Mouse (Mus musculus) liver, embryonic 12.5 days (tissue): Measurements from ENCODE around the gene Exoc6. TPM values are rescaled to one million over a fixed set of nuclear protein-coding genes. Genes with fewer than 3 reads are reported as not detected.
A peak's percentile ranks its signal among the peaks of the same experiment; 100 is the strongest.

Experiments used
- ATAC-seq: fragments of 200-750 bp; cut with Nextera tagmentation; 2 replicates; pipeline ENCODE4 v1.8.0; 2017; ENCODE audit warnings: moderate number of reproducible peaks, mild to moderate bottlenecking, moderate library complexity
- H3K27ac ChIP-seq: fragments of 300-500 bp; sonication (generic); 2 replicates; pipeline ENCODE4 v1.5.1; 2016; ENCODE audit warnings: mild to moderate bottlenecking
- H3K27me3 ChIP-seq: fragments of 300-500 bp; sonication (generic); replicated peaks from 2 replicates; pipeline ENCODE4 v1.6.1; 2016; ENCODE audit warnings: mild to moderate bottlenecking, moderate library complexity
- H3K36me3 ChIP-seq: fragments of 300-500 bp; sonication (generic); 2 replicates; pipeline ENCODE4 v1.6.1; 2016; ENCODE audit warnings: mild to moderate bottlenecking, moderate library complexity
- H3K4me1 ChIP-seq: fragments of 300-500 bp; sonication (generic); 2 replicates; pipeline ENCODE4 v1.6.1; 2016
- H3K4me2 ChIP-seq: fragments of 300-500 bp; sonication (generic); 2 replicates; pipeline ENCODE4 v1.6.1; 2016; ENCODE audit warnings: mild to moderate bottlenecking, moderate library complexity
- H3K4me3 ChIP-seq: fragments of 300-500 bp; sonication (generic); 2 replicates; pipeline ENCODE4 v1.5.1; 2016; ENCODE audit warnings: mild to moderate bottlenecking, moderate library complexity
- H3K9ac ChIP-seq: fragments of 300-500 bp; sonication (generic); 2 replicates; pipeline ENCODE4 v1.6.1; 2016; ENCODE audit warnings: mild to moderate bottlenecking, moderate library complexity
- H3K9me3 ChIP-seq: fragments of 300-500 bp; sonication (generic); replicated peaks from 2 replicates; pipeline ENCODE4 v1.6.1; 2016; ENCODE audit warnings: mild to moderate bottlenecking, moderate library complexity
- WGBS: fragments of 180-500 bp; shearing (Covaris S2); methylation state at CpG from one replicate; pipeline ENCODE4 v1.1.7; 2016; ENCODE audit not compliant: insufficient replicate concordance; 5-methylcytosine and 5-hydroxymethylcytosine counted together
- polyA plus RNA-seq: library from polyadenylated mRNA; unstranded; fragments of >200 nt; fragmentation: Nextera tagmentation; extraction: Ambion mirVana; gene quantifications from 2 replicates; pipeline ENCODE4 v1.2.1, GENCODE M21; 2016

Exoc6 gene
- polyA plus RNA-seq: 45.1 and 47.0 TPM in 2 replicates

DNA sequence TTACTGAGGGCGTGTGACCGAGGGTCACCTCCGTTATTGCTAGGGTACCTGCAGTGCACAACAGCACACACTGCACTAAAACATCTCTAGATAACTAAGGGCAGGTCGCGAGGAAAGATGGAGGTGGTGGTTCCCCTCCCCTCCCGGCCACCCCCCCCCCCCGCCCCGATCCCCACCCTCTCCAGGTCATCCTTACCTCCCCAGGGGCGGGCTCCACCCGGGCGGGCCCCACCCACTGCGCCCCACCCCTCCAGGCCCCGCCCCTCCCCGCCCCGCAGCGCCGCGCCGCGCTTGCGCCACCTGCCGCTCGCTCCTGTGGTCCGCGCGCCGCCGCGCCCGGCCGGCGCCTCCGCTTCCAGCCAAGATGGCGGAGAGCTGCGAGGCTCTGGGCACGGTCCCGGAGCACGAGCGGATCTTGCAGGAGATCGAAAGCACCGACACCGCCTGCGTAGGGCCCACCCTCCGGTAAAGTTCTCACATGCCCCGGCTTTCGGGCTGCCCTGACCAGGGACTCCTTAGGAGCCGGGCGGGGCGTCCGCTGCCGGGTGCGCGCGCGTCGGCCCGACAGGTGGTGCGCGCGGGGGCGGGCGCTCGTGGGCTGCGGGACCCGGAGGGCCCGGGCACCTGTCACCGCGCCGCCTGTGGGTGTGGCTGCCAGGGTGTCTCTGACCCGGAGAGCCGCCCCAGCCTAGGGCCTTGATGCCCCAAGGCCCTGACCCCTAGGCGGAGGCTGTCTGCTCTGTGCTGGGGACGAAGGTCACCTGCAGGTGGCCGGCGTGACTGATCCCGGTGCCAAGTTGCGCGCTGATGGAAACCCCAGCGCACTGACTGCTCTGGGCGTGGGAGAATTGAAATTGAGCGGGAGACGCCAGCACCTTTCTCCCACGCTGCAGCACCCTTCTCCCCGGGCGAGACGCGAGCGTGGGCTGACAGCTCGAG, at the start of gene Exoc6:
Gene Exoc6 (plus strand): TSS at position 318 of the 939 bp plus-strand sequence.
- Histone ChIP-seq H3K4me3 (peak within 1 kb of the TSS; percentile 75), H3K9me3 (no peaks in the 10 kb centered on the region), H3K27ac (peak within 1 kb of the TSS; percentile 92), H3K4me2 (peak within 1 kb of the TSS; percentile 79), H3K27me3 (0 out of 2 replicates have a peak, but pooled peaks cover 18% of the 10 kb centered on the region), H3K9ac (peak within 1 kb of the TSS; percentile 82), H3K36me3 (peaks cover 23% of the 10 kb centered on the region), H3K4me1 (peaks cover 71% of the 10 kb centered on the region)
- ATAC-seq: peak; percentile 85
- under 1% methylated on average over 86 of the region's 89 CpGs for WGBS

DNA sequence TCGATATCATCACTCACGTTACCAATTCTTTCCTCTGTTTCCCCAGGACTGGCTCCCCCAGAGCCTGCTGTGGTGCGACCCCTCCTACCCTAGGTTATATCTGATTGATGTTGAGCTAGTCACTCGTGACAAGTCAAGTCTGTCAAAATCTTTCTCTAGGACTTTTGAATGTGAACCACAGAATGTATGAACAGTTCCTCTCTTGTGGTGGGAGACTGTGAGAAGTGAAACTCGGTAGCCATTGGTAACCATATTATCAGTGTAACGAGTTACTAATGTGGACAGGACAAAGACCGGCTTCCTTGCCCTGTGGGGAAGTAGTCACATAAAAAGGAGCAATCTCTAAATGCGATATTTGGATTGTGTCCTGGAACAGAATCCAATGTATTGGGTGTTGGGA, 47.2 kb upstream of the Exoc6 start:
- peaks cover 26% of the 10 kb centered on the region for H3K27me3 ChIP-seq
- no peaks in the 10 kb centered on the region for H3K9me3 ChIP-seq
- H3K4me1 ChIP-seq: no peaks in the 10 kb centered on the region
- no peaks in the 10 kb centered on the region for H3K36me3 ChIP-seq
- H3K4me2 ChIP-seq: no peak overlapping the region
- H3K9ac ChIP-seq: no peak overlapping the region
- no peak overlapping the region for H3K4me3 ChIP-seq
- 51% methylated on average over 8 of the region's 8 CpGs for WGBS
- ATAC-seq: no peak
- no peak overlapping the region for H3K27ac ChIP-seq

DNA sequence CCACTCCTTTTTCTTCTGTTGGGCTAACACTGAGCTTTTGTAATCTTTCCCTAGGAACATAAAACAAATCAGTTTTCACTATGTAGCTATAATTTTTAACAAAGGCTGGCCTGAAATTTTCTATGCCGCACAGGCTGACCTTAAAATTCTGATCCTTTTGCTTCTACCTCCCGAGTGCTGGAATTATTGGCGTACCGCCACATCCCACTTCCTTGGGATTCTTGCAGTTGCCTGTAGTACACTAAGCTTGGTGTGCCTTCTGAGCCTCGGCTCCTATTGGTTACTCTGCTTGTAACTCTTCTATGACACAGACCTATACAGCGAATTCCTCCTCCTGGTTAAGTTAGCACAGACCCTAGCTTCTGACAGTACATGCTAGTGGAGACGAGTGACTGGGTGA, 44.2 kb upstream of the Exoc6 start:
- Histone ChIP-seq H3K4me2 (no peak overlapping the region), H3K36me3 (no peaks in the 10 kb centered on the region), H3K4me1 (peaks cover 7% of the 10 kb centered on the region; the same call in 1 of the 2 replicates), H3K9ac (no peak overlapping the region), H3K4me3 (no peak overlapping the region), H3K27ac (no peak overlapping the region), H3K9me3 (no peaks in the 10 kb centered on the region), H3K27me3 (peaks cover 32% of the 10 kb centered on the region)
- ATAC-seq: no peak
- 68% methylated on average over 7 of the region's 7 CpGs for WGBS

DNA sequence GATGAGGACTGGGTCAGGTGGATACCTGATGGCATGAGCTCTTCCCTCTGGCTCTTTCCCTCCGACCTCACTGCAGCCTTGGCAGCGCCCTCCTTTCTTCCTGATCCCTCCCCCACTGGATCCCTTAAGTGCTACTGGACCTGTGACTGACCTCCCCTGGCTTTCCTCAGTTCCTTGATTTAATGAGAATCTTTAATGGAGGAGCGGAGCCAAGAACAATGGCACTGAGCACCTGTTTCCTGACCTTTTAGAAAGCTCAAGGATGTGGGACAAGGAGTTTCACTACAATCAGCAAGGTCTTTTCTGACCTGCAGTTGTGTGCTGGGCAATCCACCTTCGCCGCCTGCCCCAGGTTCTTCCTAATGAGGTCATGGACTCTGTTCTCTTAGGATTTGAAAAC, 43.6 kb upstream of the Exoc6 start:
- Histone ChIP-seq H3K27ac (no peak overlapping the region), H3K4me3 (no peak overlapping the region), H3K4me2 (no peak overlapping the region), H3K27me3 (peaks cover 32% of the 10 kb centered on the region), H3K36me3 (no peaks in the 10 kb centered on the region), H3K9me3 (no peaks in the 10 kb centered on the region), H3K4me1 (peaks cover 7% of the 10 kb centered on the region; the same call in 1 of the 2 replicates), H3K9ac (no peak overlapping the region)
- WGBS: 72% methylated on average over 5 of the region's 5 CpGs
- ATAC-seq: no peak

DNA sequence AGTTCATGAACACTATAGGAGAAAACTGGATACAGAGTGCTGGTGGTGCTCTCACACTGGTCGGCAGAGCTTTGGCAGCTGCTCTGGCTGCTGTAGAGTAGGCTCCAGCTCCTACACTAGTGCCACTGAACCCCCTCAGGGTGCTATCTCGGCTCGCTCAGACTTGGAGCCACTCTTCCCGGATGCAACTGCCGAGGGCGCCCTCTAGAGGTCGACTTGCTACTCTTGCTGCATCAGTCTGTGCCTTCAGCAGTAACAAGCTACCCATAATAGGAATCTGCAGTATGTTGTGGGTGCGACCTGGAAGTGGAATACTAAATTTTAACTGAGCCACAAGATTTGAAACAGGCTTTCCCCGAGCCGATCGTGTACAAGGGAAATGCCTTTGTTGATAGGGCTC, 40.5 kb upstream of the Exoc6 start:
- no peak overlapping the region for H3K27ac ChIP-seq

DNA sequence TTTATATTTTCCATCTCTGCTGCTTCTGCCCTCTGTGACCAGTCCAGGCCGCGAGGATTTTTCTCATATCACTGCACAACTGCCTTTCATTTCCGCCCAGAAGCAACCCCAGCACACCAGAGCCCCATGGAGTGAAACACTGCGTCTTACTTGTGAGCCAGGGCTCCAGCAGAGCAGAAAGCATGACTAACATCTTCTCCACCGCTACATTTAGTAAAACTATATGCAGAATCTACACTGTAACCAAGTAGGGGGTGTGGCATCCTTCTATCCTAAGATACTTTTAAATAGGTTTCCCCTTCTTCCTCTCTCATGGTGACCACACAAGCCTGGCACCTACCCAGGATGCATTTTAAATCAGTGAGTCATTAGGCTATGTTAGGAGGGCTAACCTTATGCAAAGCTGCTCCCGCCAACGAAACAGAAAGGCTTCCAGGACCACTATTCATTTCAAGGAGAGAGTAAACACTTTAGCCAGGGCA, 35.4 kb upstream of the Exoc6 start:
- Histone ChIP-seq H3K27ac (no peak overlapping the region), H3K9me3 (no peaks in the 10 kb centered on the region), H3K4me3 (no peak overlapping the region), H3K4me1 (peaks cover 42% of the 10 kb centered on the region), H3K4me2 (no peak overlapping the region), H3K36me3 (no peaks in the 10 kb centered on the region), H3K27me3 (peaks cover 5% of the 10 kb centered on the region; the same call in 1 of the 2 replicates), H3K9ac (no peak overlapping the region)
- WGBS: 52% methylated on average over 7 of the region's 7 CpGs
- ATAC-seq: no peak

More for the DNA sequence above, 40.5 kb upstream of the Exoc6 start:
- WGBS: 5% methylated on average over 11 of the region's 11 CpGs
- ATAC-seq: peak; percentile 75
- no peaks in the 10 kb centered on the region for H3K9me3 ChIP-seq
- H3K27me3 ChIP-seq: peaks cover 18% of the 10 kb centered on the region
- H3K4me3 ChIP-seq: no peak overlapping the region
- H3K4me1 ChIP-seq: peaks cover 9% of the 10 kb centered on the region
- H3K4me2 ChIP-seq: no peak overlapping the region
- H3K9ac ChIP-seq: no peak overlapping the region
- H3K36me3 ChIP-seq: no peaks in the 10 kb centered on the region

DNA sequence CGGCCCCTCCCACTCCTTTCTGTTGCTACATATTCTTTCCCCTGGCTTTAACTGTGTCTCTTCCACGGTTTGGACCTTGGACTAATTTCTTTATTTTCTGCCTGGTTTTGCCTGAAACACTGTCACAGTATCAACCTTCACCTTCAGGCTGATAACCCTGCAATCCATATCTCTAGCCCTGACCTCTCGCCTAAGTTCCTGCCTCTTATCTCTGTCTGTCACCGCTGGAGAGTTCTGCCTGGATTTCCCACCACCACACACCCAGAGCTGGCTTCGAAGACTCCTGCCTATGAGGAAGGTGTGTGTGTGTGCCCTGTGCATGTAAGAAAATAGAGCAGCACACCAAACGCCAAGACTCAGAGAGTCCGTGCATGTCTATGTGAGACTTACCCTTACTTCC, 32.8 kb upstream of the Exoc6 start:
- 9% methylated on average over 7 of the region's 7 CpGs for WGBS
- ATAC-seq: peak; percentile 73
- Histone ChIP-seq H3K4me3 (no peak overlapping the region), H3K4me1 (peaks cover 60% of the 10 kb centered on the region), H3K4me2 (peak overlapping the region; percentile 23), H3K27ac (no peak overlapping the region), H3K27me3 (peaks cover 5% of the 10 kb centered on the region; the same call in 1 of the 2 replicates), H3K36me3 (no peaks in the 10 kb centered on the region), H3K9ac (no peak overlapping the region), H3K9me3 (no peaks in the 10 kb centered on the region)

DNA sequence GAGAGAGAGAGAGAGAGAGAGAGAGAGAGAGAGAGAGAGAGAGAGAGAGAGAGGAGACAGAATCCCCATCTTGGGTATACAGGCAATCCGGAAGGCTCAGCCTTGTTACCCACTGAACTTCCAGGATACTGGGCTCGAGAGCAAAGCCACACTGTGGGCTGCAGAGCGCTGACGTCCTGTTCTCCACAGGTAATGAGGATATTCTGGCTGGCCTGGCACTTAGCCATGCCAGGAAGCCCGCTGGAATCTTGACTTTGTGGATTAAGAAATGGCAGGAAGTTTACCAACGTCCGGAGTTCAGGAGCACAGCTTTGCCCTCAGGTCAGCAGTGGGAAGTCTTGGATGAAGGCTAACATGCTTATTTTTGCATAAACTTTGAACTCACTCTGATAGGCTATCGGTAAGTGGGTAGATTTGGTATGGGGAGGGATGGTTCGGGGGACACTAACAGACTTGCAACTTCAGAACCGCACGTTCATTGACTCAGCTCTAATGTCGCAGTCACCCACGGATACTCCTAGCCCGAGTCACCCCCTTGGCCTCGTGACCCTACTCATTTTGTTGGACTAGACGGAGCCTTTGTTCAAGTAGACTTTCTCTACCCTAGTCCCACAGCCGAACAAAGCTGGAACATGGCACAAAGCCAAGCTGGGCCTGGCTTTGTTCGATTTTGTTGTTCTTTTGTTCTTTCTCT, 29.3 kb upstream of the Exoc6 start:
- no peaks in the 10 kb centered on the region for H3K9me3 ChIP-seq
- ATAC-seq: no peak; the same call in 1 of the 2 replicates
- no peak overlapping the region for H3K4me2 ChIP-seq
- peaks cover 65% of the 10 kb centered on the region for H3K4me1 ChIP-seq
- H3K36me3 ChIP-seq: no peaks in the 10 kb centered on the region
- H3K27ac ChIP-seq: no peak overlapping the region; the same call in 1 of the 2 replicates
- no peak overlapping the region for H3K9ac ChIP-seq
- 56% methylated on average over 18 of the region's 18 CpGs for WGBS
- H3K4me3 ChIP-seq: no peak overlapping the region
- H3K27me3 ChIP-seq: peaks cover 2% of the 10 kb centered on the region; the same call in 1 of the 2 replicates

DNA sequence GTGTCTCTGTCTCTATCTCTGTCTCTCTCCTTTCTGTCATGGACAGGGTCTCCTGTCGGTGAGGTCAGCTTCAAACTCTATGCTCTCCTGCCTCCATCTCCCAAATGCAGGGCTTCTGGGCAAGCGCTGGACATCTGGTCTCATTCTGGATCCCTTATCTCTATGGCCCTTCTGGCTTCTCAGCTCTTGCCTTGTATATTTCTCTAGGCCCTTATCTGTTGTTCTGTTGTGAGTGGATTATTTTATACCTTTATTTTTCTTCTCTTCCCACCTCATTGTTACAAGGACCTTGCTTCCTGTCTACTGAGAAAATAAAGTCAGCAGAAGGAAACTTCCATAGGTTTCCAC, 28.8 kb upstream of the Exoc6 start:
- Histone ChIP-seq H3K36me3 (no peaks in the 10 kb centered on the region), H3K9ac (no peak overlapping the region), H3K4me2 (no peak overlapping the region), H3K4me3 (no peak overlapping the region), H3K27ac (no peak overlapping the region; the same call in 1 of the 2 replicates), H3K27me3 (no peaks in the 10 kb centered on the region; the same call in 1 of the 2 replicates), H3K4me1 (peaks cover 66% of the 10 kb centered on the region), H3K9me3 (no peaks in the 10 kb centered on the region)
- no peak for ATAC-seq
- 18% methylated on average over 2 of the region's 2 CpGs for WGBS

DNA sequence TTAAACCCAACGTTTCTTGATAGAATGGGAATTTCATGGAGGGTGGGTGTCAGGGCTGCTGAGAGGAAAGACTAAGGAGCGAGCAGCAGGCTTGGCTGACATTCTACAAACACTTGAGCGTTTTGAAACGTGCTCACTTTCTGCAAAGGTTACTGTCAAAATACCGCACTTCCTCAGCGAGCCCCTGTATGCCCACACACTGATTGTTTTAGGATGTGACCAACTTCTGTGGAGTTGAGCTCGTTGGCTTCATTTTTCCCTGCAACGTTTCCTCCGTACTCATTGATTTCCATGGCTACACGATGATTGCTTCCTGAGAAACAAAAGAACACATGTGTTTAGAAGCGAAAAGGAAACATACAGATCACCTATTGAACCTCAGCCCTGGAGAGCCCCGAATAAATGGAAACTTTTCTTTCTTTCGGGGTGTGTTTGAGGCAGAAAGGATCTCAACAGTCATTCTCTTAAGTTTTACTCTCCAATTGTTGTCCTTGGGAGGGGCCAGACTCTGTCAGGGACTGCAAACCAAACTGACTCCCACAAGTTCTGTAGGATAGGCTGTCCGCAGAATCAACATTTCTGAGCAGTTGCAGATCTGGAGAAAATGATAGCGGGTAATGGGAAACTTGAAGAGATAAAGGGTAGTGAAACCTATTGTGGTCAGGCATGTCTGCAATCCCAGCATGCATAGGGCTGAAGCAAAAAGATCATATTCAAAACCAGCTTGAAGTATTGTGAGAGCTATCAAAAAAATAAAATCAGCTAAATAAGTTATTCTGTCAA, 26.7 kb upstream of the Exoc6 start:
- WGBS: 24% methylated on average over 15 of the region's 15 CpGs
- H3K4me3 ChIP-seq: no peak overlapping the region; the same call in 1 of the 2 replicates
- no peaks in the 10 kb centered on the region for H3K9me3 ChIP-seq
- peak overlapping the region; percentile 36 for H3K4me2 ChIP-seq
- no peaks in the 10 kb centered on the region for H3K27me3 ChIP-seq
- no peak overlapping the region for H3K9ac ChIP-seq
- peak; percentile 57; the same call in 1 of the 2 replicates for ATAC-seq
- no peaks in the 10 kb centered on the region for H3K36me3 ChIP-seq
- H3K4me1 ChIP-seq: peaks cover 66% of the 10 kb centered on the region
- H3K27ac ChIP-seq: peak overlapping the region; percentile 62

DNA sequence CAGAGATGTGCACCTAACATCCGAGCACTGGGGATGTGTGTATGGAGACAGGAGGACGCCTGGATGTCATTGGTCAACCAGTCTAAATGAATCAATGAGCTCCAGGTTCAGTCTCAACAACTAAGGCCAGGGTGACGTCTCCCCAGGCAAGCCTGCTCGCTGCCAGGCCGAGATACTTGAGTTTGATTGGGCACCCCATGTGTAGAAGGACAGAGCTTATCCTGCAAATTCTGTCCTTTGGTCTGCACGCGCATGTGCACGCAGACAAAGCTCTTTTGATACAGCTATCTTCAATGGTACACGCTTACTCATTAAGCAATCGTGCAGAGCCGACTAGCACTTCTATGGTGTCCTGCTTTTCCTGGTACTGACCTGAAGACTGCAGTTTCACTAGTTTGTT, 24.3 kb upstream of the Exoc6 start:
- 77% methylated on average over 11 of the region's 11 CpGs for WGBS
- no peak for ATAC-seq
- Histone ChIP-seq H3K27ac (no peak overlapping the region), H3K4me3 (no peak overlapping the region), H3K4me1 (peaks cover 66% of the 10 kb centered on the region), H3K36me3 (no peaks in the 10 kb centered on the region), H3K9ac (no peak overlapping the region), H3K4me2 (no peak overlapping the region), H3K9me3 (no peaks in the 10 kb centered on the region), H3K27me3 (no peaks in the 10 kb centered on the region)
